Mouse (Mus musculus): ENCODE measurements at regions not wholly inside any gene's neighbourhood (a gene's known extent, or its start where the extent isn't known, plus 50 kb on each side); places are given as distances from the start of the nearest gene placed in this dataset.

DNA sequence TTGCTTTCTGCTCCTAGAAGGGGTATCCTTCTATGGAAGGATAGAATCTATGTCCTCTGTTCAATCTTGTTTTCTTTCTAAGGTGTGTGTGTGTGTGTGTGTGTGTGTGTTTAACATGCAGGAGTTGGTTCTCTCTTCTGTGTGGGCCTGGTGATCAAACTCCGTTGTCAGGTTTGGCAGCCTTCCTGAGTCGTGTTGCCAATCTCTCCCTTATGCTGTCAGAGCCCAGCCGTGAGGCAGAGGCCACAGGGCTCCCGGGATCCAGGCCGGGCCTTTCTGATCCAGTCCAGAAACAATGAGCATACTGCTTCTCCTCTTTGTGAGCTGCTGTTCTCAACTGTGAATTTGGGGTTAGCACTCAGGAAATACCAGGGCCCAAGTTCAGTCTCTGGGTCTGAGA, 55.1 kb upstream of the Polg start:
- in situ Hi-C loops (cut with MboI; ENCODE audit: low pct_unique_long_range_greater_than_20kb in 1 of 2, low sequenced_read_pairs in 2 of 2, unreplicated experiment in 1 of 2): no loop called here

DNA sequence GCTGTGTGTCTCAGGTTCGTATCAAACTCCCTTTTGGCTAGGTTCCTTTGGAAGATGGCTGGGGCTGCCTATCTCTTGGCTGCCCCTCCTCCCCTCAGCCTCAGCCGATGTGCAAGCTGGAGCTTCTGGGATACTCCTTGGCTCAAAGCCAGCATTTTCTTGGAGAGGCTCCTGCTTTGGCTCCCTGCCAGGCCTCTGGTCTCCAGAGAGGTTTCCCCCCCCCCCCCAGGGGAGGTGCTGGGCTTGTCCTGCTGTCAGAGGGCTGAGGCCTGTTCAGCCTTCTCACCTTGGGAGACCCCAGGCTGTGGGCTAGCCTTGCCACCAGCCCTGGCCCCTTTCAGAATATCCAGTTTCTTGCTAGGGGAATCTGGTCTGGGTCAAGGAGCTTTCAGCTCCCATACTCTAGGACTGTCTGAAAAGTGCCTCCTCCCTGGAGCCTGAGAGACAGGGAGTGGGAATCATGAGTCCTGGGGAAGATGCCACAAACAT, 54.1 kb upstream of the Polg start:
- in situ Hi-C loops (cut with MboI; ENCODE audit: low pct_unique_long_range_greater_than_20kb in 1 of 2, low sequenced_read_pairs in 2 of 2, unreplicated experiment in 1 of 2): no loop called here

DNA sequence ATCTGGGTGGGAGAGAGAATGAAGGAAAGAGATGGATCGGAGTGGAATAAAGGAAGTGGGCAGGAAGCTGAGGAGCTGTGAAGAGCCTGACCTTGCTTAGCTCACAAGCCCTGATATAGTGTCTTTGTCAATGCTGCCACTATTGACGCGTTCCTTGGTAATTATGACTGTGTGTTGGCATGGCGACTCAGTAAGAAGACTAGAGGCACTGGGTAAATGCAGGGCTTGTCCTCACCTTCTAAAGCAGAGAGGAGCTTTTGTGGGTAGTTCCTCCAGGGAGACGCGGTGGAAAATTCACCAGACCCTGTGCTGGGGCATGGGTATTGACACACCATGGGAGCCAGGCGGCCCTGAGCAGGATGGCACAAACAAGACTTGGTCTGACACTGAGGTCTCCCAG, 52.8 kb upstream of the Polg start:
- in situ Hi-C loops (cut with MboI; ENCODE audit: low pct_unique_long_range_greater_than_20kb in 1 of 2, low sequenced_read_pairs in 2 of 2, unreplicated experiment in 1 of 2): no loop called here

DNA sequence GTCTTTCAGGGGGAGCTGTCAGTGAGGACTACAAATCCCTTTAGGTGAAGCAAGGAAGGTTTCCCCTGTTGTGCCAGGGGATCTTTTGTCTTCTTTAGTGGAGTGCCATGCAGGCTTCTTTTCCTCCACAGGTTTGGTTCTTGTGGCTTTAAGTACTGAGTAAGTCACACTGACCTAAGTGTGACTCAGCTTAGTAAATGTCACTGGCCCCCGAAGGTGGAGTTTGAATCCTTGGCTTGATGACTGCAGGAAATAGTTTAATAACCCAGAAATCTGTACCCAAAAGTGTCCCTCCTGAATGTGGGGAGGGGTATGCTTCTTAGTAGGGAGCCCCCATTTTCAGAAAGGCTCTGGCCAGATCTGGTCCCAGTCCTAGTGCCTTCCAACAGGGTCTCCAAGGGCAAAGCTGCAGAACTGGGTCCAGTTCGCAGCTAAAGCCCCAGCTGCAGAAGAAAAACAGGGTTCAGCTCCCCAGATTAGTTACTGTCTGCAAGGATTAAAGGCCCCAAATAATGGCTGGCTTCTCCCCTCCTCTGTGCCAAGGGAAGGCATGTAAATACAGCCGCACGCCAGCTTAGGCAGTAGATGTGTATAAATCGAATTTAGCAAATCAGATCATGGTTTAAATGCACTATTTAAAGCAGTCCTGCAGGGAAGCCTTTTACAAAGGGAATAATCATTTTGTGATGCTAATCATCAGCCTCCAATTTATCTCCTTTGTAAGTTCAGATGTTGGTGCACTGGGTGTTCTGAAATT, 51.6 kb upstream of the Polg start:
- in situ Hi-C loops (cut with MboI; ENCODE audit: low pct_unique_long_range_greater_than_20kb in 1 of 2, low sequenced_read_pairs in 2 of 2, unreplicated experiment in 1 of 2): no loop called here

DNA sequence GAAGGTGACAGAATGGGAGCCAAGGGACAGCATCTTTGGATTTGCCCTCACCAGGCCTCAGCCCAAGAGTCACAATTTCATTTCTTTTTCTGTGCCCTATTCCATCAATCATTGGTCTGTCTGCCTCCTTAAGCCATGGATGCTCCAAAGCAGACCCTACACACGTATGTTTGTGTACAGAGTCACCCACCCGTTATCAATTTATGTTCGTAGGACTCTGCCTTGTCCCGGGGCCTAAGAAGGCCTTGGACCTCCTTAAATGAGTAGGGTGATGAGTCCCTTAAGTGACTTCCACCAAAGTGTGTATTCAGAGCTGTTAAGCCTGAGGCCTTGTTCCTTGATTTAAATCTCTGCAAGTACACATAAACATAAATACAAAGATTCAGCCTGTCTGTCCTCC, 50.1 kb upstream of the Polg start:
- in situ Hi-C loops (cut with MboI; ENCODE audit: low pct_unique_long_range_greater_than_20kb in 1 of 2, low sequenced_read_pairs in 2 of 2, unreplicated experiment in 1 of 2): no loop called here

All from mouse embryonic stem cell (cell line).